Mouse (Mus musculus) forebrain, embryonic 13.5 days (tissue): Measurements from ENCODE around the gene Nlrc5. TPM values are rescaled to one million over a fixed set of nuclear protein-coding genes. Genes with fewer than 3 reads are reported as not detected.
"Not testable (repeated sequence)": the region's sequence is repeated elsewhere in the genome, so short reads cannot be mapped to it uniquely, and the experiment has no call there.

Source experiments
- ATAC-seq: fragments of 200-750 bp; cut with Nextera tagmentation; 2 replicates; pipeline ENCODE4 v1.8.0; 2017
- H3K27ac ChIP-seq: fragments of 300-500 bp; sonication (generic); 2 replicates; pipeline ENCODE4 v1.5.1; 2015; ENCODE audit warnings: inconsistent platforms, mild to moderate bottlenecking, moderate library complexity
- H3K27me3 ChIP-seq: fragments of 300-500 bp; sonication (generic); 2 replicates; pipeline ENCODE4 v1.6.1; 2015; ENCODE audit warnings: mild to moderate bottlenecking, inconsistent platforms
- H3K36me3 ChIP-seq: fragments of 300-500 bp; sonication (generic); 2 replicates; pipeline ENCODE4 v1.6.1; 2015; ENCODE audit warnings: mild to moderate bottlenecking, inconsistent platforms; ENCODE audit not compliant: poor library complexity, severe bottlenecking
- H3K4me1 ChIP-seq: fragments of 300-500 bp; sonication (generic); 2 replicates; pipeline ENCODE4 v1.6.1; 2015; ENCODE audit warnings: inconsistent platforms
- H3K4me2 ChIP-seq: fragments of 300-500 bp; sonication (generic); 2 replicates; pipeline ENCODE4 v1.6.1; 2015; ENCODE audit warnings: inconsistent platforms, mild to moderate bottlenecking, moderate library complexity
- H3K4me3 ChIP-seq: fragments of 300-500 bp; sonication (generic); 2 replicates; pipeline ENCODE4 v1.5.1; 2015; ENCODE audit warnings: mild to moderate bottlenecking, inconsistent platforms
- H3K9ac ChIP-seq: fragments of 300-500 bp; sonication (generic); 2 replicates; pipeline ENCODE4 v1.6.1; 2015; ENCODE audit warnings: mild to moderate bottlenecking, inconsistent platforms
- H3K9me3 ChIP-seq: fragments of 300-500 bp; sonication (generic); replicated peaks from 2 replicates; pipeline ENCODE4 v1.6.1; 2016; ENCODE audit warnings: inconsistent platforms
- WGBS: fragments of 180-500 bp; shearing (Covaris S2); methylation state at CpG from one replicate; pipeline ENCODE4 v1.1.7; 2015; 5-methylcytosine and 5-hydroxymethylcytosine counted together
- polyA plus RNA-seq: library from polyadenylated mRNA; unstranded; fragments of >200 nt; fragmentation: Nextera tagmentation; extraction: Ambion mirVana; gene quantifications from 2 replicates; pipeline ENCODE4 v1.2.1, GENCODE M21; 2015

Gene Nlrc5
- polyA plus RNA-seq, 1 experiment from 2014 or later: 0.12 TPM

DNA sequence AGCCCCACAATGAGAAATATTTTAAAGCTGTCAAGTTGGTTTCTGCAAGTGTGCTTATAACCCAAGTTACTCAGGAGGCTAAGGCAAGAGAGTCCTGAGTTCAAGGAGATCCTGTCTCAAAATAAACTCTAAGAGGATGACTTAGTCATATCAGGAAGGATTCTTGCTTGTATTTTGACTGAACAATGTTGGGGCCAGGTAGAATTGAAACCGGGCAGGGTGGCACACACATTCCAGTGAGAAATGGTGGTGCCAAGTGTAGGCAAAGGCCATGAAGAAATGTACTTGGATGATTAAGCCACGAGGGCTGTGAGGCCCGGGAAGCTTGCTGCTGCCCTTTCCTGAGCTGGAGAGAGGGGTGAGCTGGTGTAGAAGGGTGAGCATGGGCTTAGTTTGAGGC lies 13.0 kb downstream of the Nlrc5 start:
- Histone ChIP-seq H3K9ac (no peak overlapping the region), H3K27ac (no peak overlapping the region), H3K4me3 (no peak overlapping the region), H3K4me1 (no peaks in the 10 kb centered on the region), H3K36me3 (no peaks in the 10 kb centered on the region), H3K9me3 (no peaks in the 10 kb centered on the region), H3K4me2 (no peak overlapping the region), H3K27me3 (no peaks in the 10 kb centered on the region)
- 87% methylated on average over 3 of the region's 3 CpGs for WGBS
- ATAC-seq: no peak

DNA sequence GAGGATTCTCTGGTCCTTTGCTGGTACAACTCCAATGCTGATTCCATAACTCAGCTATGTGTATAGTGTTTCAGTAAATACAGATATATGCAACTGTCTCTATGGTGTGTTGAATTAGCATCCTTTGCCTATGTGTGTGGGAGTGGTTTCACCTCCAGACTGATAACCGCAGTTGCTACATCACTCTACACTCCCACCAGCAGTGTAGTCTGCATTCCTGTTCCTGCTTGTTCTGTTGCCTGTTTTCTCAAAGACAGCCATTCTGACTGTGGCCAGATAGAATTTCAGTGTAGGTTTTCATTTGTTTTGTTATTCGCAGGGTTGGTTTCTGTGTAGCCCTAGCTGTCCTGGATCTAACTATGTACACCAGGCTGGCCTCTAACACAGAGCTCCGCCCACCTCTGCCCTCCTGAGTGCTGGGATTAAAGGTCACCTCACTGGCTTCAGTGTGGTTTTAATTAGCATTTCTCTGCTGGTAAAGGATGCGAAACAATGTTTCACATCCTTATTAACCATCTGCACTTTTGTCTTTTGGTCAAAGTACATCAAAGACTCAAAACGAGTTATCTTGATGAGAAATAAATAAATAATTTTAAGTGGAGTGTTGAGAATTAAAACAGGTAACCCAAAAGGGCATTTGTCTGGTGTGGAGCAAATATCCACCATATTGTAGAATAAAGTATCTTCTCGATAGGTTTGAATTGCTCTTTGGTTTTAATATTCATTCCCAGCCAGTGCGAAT lies 13.6 kb downstream of the Nlrc5 start:
- H3K36me3 ChIP-seq: no peaks in the 10 kb centered on the region
- H3K4me3 ChIP-seq: no peak overlapping the region
- H3K27ac ChIP-seq: no peak overlapping the region
- no peak overlapping the region for H3K4me2 ChIP-seq
- H3K27me3 ChIP-seq: no peaks in the 10 kb centered on the region
- no peaks in the 10 kb centered on the region for H3K4me1 ChIP-seq
- no peak for ATAC-seq
- no peaks in the 10 kb centered on the region for H3K9me3 ChIP-seq
- no peak overlapping the region for H3K9ac ChIP-seq
- 85% methylated on average over 7 of the region's 7 CpGs for WGBS

GRCm38 (mm10) chr8:94452991-94453390 lies 18.8 kb downstream of the Nlrc5 start:
- not testable (repeated sequence) for H3K9me3 ChIP-seq, H3K27ac ChIP-seq, H3K36me3 ChIP-seq, H3K4me1 ChIP-seq, H3K4me3 ChIP-seq, H3K9ac ChIP-seq, H3K4me2 ChIP-seq, H3K27me3 ChIP-seq, ATAC-seq
- 92% methylated on average over 15 of the region's 15 CpGs for WGBS

- Histone ChIP-seq H3K4me3 (no peak overlapping the region), H3K4me1 (no peaks in the 10 kb centered on the region), H3K36me3 (no peaks in the 10 kb centered on the region), H3K27ac (no peak overlapping the region), H3K27me3 (no peaks in the 10 kb centered on the region), H3K9ac (no peak overlapping the region), H3K9me3 (no peaks in the 10 kb centered on the region), H3K4me2 (no peak overlapping the region)
- 81% methylated on average over 6 of the region's 6 CpGs for WGBS
- no peak for ATAC-seq
These were observed 19.8 kb downstream of the Nlrc5 start for GRCm38 (mm10) chr8:94453868-94454488.

GRCm38 (mm10) chr8:94454905-94455304 lies 20.7 kb downstream of the Nlrc5 start:
- Histone ChIP-seq H3K36me3 (no peaks in the 10 kb centered on the region), H3K4me3 (no peak overlapping the region), H3K27me3 (no peaks in the 10 kb centered on the region), H3K27ac (no peak overlapping the region), H3K9ac (no peak overlapping the region), H3K9me3 (no peaks in the 10 kb centered on the region), H3K4me2 (no peak overlapping the region), H3K4me1 (no peaks in the 10 kb centered on the region)
- WGBS: 90% methylated on average over 5 of the region's 5 CpGs
- no peak for ATAC-seq

DNA sequence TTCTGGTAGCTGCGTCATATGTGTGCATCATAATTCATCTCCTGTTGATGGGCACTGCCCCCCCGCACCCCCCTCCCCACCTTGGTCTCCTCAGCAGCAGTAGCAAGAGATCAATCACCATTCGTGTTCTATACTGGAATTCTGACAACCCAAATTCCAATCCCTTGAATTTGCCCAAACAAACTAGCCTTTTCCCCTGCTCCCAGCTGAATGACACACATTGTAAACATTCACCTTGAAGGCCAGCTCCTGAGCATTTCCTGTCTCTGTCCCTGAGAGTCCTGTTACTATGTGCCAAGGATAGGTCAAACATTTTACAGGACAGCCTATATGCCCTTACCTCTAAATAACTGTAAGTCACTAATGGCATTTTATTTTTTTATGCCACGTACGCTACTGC lies 21.9 kb downstream of the Nlrc5 start:
- H3K27me3 ChIP-seq: no peaks in the 10 kb centered on the region
- no peak for ATAC-seq
- 89% methylated on average over 5 of the region's 5 CpGs for WGBS

GRCm38 (mm10) chr8:94458567-94458966 lies 24.4 kb downstream of the Nlrc5 start:
- H3K27ac ChIP-seq: no peak overlapping the region
- 63% methylated on average over 2 of the region's 2 CpGs for WGBS
- no peaks in the 10 kb centered on the region for H3K36me3 ChIP-seq
- H3K4me3 ChIP-seq: no peak overlapping the region
- no peak for ATAC-seq
- H3K4me2 ChIP-seq: no peak overlapping the region
- no peaks in the 10 kb centered on the region for H3K9me3 ChIP-seq
- H3K4me1 ChIP-seq: no peaks in the 10 kb centered on the region
- H3K27me3 ChIP-seq: no peaks in the 10 kb centered on the region
- no peak overlapping the region for H3K9ac ChIP-seq

More for the DNA sequence above, 21.9 kb downstream of the Nlrc5 start:
- Histone ChIP-seq H3K4me3 (no peak overlapping the region), H3K4me1 (no peaks in the 10 kb centered on the region), H3K36me3 (no peaks in the 10 kb centered on the region), H3K4me2 (no peak overlapping the region), H3K9me3 (no peaks in the 10 kb centered on the region), H3K9ac (no peak overlapping the region), H3K27ac (no peak overlapping the region)

- H3K4me1 ChIP-seq: no peaks in the 10 kb centered on the region
- no peaks in the 10 kb centered on the region for H3K27me3 ChIP-seq
- H3K9me3 ChIP-seq: no peaks in the 10 kb centered on the region
- WGBS: 78% methylated on average over 5 of the region's 5 CpGs
- H3K36me3 ChIP-seq: no peaks in the 10 kb centered on the region
- no peak overlapping the region for H3K9ac ChIP-seq
- no peak for ATAC-seq
- H3K4me2 ChIP-seq: no peak overlapping the region
- H3K27ac ChIP-seq: no peak overlapping the region
- no peak overlapping the region for H3K4me3 ChIP-seq
These were observed 35.5 kb downstream of the Nlrc5 start for GRCm38 (mm10) chr8:94469656-94470055.

DNA sequence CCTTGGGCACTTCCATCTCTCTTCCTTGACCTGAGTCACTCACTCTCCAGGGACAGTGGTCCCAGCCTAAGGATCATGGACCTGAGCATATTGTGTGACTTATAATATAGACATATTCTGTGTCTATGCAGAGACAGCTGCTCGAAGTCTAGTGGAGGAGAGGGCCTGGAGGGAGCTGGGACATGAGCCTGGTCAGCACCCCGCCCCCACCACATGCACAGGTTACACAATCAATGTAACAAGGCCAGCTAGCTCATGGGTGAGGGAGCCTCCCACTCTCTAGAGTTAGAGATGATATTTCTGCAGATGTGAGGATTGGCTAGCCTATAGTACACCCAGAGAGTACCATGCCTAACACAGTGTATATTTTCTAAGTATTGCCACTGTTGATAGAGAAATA lies 36.6 kb downstream of the Nlrc5 start:
- no peak overlapping the region for H3K4me3 ChIP-seq
- H3K4me2 ChIP-seq: no peak overlapping the region
- no peaks in the 10 kb centered on the region for H3K36me3 ChIP-seq
- no peaks in the 10 kb centered on the region for H3K27me3 ChIP-seq
- no peaks in the 10 kb centered on the region for H3K4me1 ChIP-seq
- no peak for ATAC-seq
- no peak overlapping the region for H3K9ac ChIP-seq
- 64% methylated on average over 2 of the region's 2 CpGs for WGBS
- no peak overlapping the region for H3K27ac ChIP-seq
- no peaks in the 10 kb centered on the region for H3K9me3 ChIP-seq

DNA sequence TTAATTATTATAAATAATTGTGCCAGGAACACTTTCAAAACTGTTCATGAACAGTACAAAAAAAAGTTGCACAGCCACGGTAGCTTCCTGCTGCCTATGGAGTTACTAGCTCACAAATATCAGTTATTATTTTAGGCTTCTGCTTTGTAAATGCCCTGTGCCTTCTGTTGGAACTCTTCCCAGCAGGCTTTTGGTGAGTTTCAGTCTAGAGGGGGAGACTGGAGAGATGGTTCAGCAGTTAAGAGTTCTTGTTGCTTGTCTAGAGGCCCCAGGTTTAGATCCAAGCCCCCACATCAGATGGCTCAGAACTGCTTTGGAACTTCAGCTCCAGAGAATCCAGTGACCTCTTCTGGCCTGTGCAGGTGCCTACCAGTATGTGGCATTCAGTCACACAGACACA lies 37.1 kb downstream of the Nlrc5 start:
- H3K4me3 ChIP-seq: no peak overlapping the region
- no peak overlapping the region for H3K4me2 ChIP-seq
- no peaks in the 10 kb centered on the region for H3K9me3 ChIP-seq
- H3K4me1 ChIP-seq: no peaks in the 10 kb centered on the region
- 92% methylated on average over 1 of the region's 1 CpGs for WGBS
- no peak for ATAC-seq
- no peaks in the 10 kb centered on the region for H3K27me3 ChIP-seq
- no peaks in the 10 kb centered on the region for H3K36me3 ChIP-seq
- H3K27ac ChIP-seq: no peak overlapping the region
- no peak overlapping the region for H3K9ac ChIP-seq

- WGBS: 89% methylated on average over 8 of the region's 8 CpGs
- Histone ChIP-seq H3K4me3 (no peak overlapping the region), H3K36me3 (no peaks in the 10 kb centered on the region), H3K9ac (no peak overlapping the region), H3K9me3 (no peaks in the 10 kb centered on the region), H3K27me3 (no peaks in the 10 kb centered on the region), H3K4me1 (no peaks in the 10 kb centered on the region), H3K27ac (no peak overlapping the region), H3K4me2 (no peak overlapping the region)
- ATAC-seq: no peak
These were observed 38.6 kb downstream of the Nlrc5 start for GRCm38 (mm10) chr8:94472741-94473140.

DNA sequence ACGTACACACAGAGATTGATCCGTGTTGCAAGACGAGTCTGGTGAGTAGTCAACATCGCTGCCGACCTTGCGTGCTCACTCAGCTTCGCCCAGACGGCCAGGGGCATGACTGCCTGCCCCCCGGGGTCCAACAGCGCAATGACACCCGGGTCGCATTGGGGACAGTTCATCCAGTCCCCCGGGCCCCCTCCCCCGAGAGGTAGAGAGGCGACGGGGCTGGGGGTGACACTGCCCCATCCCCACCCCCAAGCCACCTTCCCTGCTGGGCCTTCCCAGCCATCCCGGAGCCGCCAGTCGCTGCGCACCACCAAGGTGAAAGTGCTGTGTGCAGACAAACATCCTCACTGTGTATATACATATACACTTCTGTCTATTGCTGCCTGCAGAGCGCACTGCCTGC lies 39.3 kb downstream of the Nlrc5 start:
- Histone ChIP-seq H3K9me3 (no peaks in the 10 kb centered on the region), H3K27me3 (no peaks in the 10 kb centered on the region), H3K36me3 (no peaks in the 10 kb centered on the region), H3K27ac (no peak overlapping the region), H3K4me2 (no peak overlapping the region), H3K9ac (no peak overlapping the region), H3K4me1 (no peaks in the 10 kb centered on the region), H3K4me3 (no peak overlapping the region)
- 78% methylated on average over 21 of the region's 21 CpGs for WGBS
- no peak for ATAC-seq

DNA sequence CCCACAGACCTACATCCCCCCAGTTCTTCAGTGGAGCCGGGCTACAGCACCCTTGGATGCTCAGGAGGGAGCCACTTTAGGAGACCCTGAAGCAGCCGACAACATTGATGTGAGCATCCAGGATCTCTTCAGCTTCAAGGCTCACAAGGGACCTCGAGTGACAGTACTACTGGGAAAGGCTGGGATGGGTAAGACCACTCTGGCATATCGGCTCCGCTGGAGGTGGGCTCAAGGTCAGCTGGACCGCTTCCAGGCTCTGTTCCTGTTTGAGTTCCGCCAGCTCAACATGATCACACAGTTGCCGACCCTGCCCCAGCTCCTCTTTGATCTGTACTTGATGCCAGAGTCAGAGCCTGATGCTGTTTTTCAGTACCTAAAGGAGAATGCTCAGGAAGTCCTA lies 41.6 kb downstream of the Nlrc5 start:
- no peaks in the 10 kb centered on the region for H3K4me1 ChIP-seq

More for the DNA sequence above, 41.6 kb downstream of the Nlrc5 start:
- Histone ChIP-seq H3K4me2 (no peak overlapping the region), H3K36me3 (no peaks in the 10 kb centered on the region), H3K27ac (no peak overlapping the region), H3K27me3 (no peaks in the 10 kb centered on the region), H3K9me3 (no peaks in the 10 kb centered on the region), H3K9ac (no peak overlapping the region), H3K4me3 (no peak overlapping the region)
- 86% methylated on average over 8 of the region's 8 CpGs for WGBS
- ATAC-seq: no peak
